8 mouse cellular contexts compared by ENCODE assay signal in genomic region chr13:38437930-38438329, GRCm38 (mm10).
DNase-seq lines count a peak whose midpoint lies in the region; ATAC-seq and TF ChIP-seq lines count a peak whose summit lies in the region.

No protein-coding gene starts in this region.

- H3K9me3 ChIP-seq in lung, postnatal 0 days (ENCODE audit: low read length) = no peaks in the 10 kb centered on the region

- no peaks in the 10 kb centered on the region for H3K4me1 ChIP-seq in lung, postnatal 0 days (ENCODE audit: insufficient read depth, low read depth, low read length)

- DNase-seq in heart, adult 18-20 months = peak; percentile 49 to 67
- no peak for DNase-seq in heart, postnatal 25 days (ENCODE audit: low spot score)
- peak; percentile 26 for DNase-seq in thymus, postnatal 0 days (ENCODE audit: low spot score)
- DNase-seq in thymus, postnatal 25 days = no peak
- DNase-seq in embryo, embryonic 11 days = peak; percentile 53
- peak; percentile 61 for DNase-seq in lung, postnatal 0 days (ENCODE audit: low spot score)
- DNase-seq in right cerebral cortex, postnatal 25 days = no peak
- DNase-seq in left cerebral cortex, adult 11 months (ENCODE audit: low spot score) = no peak

- no peak for TF ChIP-seq EP300 in lung, postnatal 0 days (IDR thresholded peaks at IDR 0.05)

- no peaks in the 10 kb centered on the region for H3K27me3 ChIP-seq in lung, postnatal 0 days (replicated peaks; ENCODE audit: insufficient read depth, low read length)

- ATAC-seq in lung, postnatal 0 days = no peak

- no peaks in the 10 kb centered on the region for H3K36me3 ChIP-seq in lung, postnatal 0 days (ENCODE audit: insufficient read depth, low read length)

- no peak overlapping the region for H3K9ac ChIP-seq in lung, postnatal 0 days (replicated peaks; ENCODE audit: low read depth)

- no peak overlapping the region for H3K27ac ChIP-seq in lung, postnatal 0 days (ENCODE audit: low read length)

- TF ChIP-seq CTCF in lung, postnatal 0 days (IDR thresholded peaks at IDR 0.05) = peak; percentile 79

- WGBS in lung, postnatal 0 days = 30% methylated on average over 5 of the region's 5 CpGs

- no peak overlapping the region for H3K4me2 ChIP-seq in lung, postnatal 0 days (replicated peaks; ENCODE audit: low read depth, low read length)

- no peak overlapping the region for H3K4me3 ChIP-seq in lung, postnatal 0 days (ENCODE audit: low read depth, low read length)

- intact Hi-C loops in heart, postnatal 25 days (cut with DNase I) = loop anchor here (2.0 kb wide), 1 partner anchor 95 kb away; no protein-coding TSS in a partner anchor

Comparison
In these comparisons a context has a peak if more than half of its experiments do, and no peak if none do; other contexts are left out.
1. DNase-seq: peak in heart, adult 18-20 months (2 of 2), thymus, postnatal 0 days (single experiment), embryo, embryonic 11 days (single experiment) and lung, postnatal 0 days (single experiment); none in heart, postnatal 25 days (single experiment), thymus, postnatal 25 days (single experiment), right cerebral cortex, postnatal 25 days (single experiment) and left cerebral cortex, adult 11 months (single experiment).